In the genomic region with DNA sequence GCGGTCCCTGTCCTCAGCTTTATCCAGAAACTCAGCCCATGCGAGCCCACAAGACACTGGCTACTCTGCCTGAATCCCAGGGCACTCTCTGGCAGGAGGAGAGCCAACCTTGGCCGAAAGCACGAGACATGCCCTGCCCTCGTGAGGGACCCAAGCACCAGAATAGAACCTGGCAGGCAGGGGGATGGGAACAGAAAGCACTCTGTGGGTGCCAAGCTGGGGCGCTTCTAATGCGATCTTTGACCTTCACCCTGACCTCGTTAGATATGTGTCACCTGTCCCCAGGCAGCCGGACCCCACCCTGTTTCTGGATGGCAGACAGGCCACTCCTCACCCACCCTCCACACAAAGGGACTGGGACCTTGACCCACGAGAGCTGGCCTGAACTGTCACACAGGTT, we compare ENCODE assay signal across 19 mouse cellular contexts. TPM values are rescaled to one million over a fixed set of nuclear protein-coding genes. Genes with fewer than 3 reads are reported as not detected.
DNase-seq lines count a peak whose midpoint lies in the region; ATAC-seq lines count a peak whose summit lies in the region.
"Had no signal": no experiment of that assay in that cellular context is flagged by ENCODE, and none has a peak within 500 bp of the region (broad histone marks: within the 10 kb centered on the region; RNA-seq: fewer than 3 reads in every experiment).

No protein-coding gene starts in this region.

- intact Hi-C loops in heart, postnatal 25 days (cut with DNase I): no loop called here

- peak; percentile 23 for ATAC-seq in intestine, embryonic 16.5 days
- no peak for ATAC-seq in forebrain, embryonic 16.5 days
- ATAC-seq: hindbrain, postnatal 0 days had no signal

- H3K4me3 ChIP-seq in intestine, embryonic 16.5 days (ENCODE audit: low read length): no peak overlapping the region
- no peak overlapping the region for H3K4me3 ChIP-seq in forebrain, embryonic 16.5 days (replicated peaks; ENCODE audit: low read length)
- H3K4me3 ChIP-seq: limb, embryonic 12.5 days; lung, embryonic 15.5 days; midbrain, embryonic 12.5 days; neural tube, embryonic 13.5 days had no signal

- no peaks in the 10 kb centered on the region for H3K36me3 ChIP-seq in intestine, embryonic 16.5 days (ENCODE audit: control insufficient read depth, insufficient read depth, low read length)
- no peaks in the 10 kb centered on the region for H3K36me3 ChIP-seq in forebrain, embryonic 16.5 days (ENCODE audit: control insufficient read depth, insufficient read depth)
- H3K36me3 ChIP-seq: limb, embryonic 12.5 days; lung, embryonic 15.5 days; midbrain, embryonic 12.5 days; neural tube, embryonic 13.5 days had no signal

- H3K27me3 ChIP-seq in intestine, embryonic 16.5 days (replicated peaks; ENCODE audit: control insufficient read depth, insufficient read depth, low read length): no peaks in the 10 kb centered on the region
- H3K27me3 ChIP-seq in forebrain, embryonic 16.5 days (replicated peaks; ENCODE audit: control insufficient read depth, insufficient read depth, low read length): no peaks in the 10 kb centered on the region
- H3K27me3 ChIP-seq: limb, embryonic 12.5 days; lung, embryonic 15.5 days; midbrain, embryonic 12.5 days; neural tube, embryonic 13.5 days had no signal

- peaks cover 36% of the 10 kb centered on the region for H3K4me1 ChIP-seq in intestine, embryonic 16.5 days (ENCODE audit: control insufficient read depth, insufficient read depth, low read length)
- H3K4me1 ChIP-seq in forebrain, embryonic 16.5 days (replicated peaks; ENCODE audit: control insufficient read depth, insufficient read depth, low read length): no peaks in the 10 kb centered on the region
- H3K4me1 ChIP-seq: midbrain, embryonic 12.5 days; neural tube, embryonic 13.5 days had no signal

- H3K4me2 ChIP-seq in intestine, embryonic 16.5 days (ENCODE audit: low read depth, low read length): no peak overlapping the region
- H3K4me2 ChIP-seq in forebrain, embryonic 16.5 days (ENCODE audit: low read length): no peak overlapping the region
- H3K4me2 ChIP-seq: limb, embryonic 12.5 days; lung, embryonic 15.5 days; midbrain, embryonic 12.5 days; neural tube, embryonic 13.5 days had no signal

- WGBS in intestine, embryonic 16.5 days: 60% methylated on average over 10 of the region's 10 CpGs
- WGBS in forebrain, embryonic 16.5 days: 78% methylated on average over 10 of the region's 10 CpGs

- no peak overlapping the region for H3K9ac ChIP-seq in intestine, embryonic 16.5 days (ENCODE audit: low read depth, low read length)
- H3K9ac ChIP-seq in forebrain, embryonic 16.5 days (replicated peaks; ENCODE audit: low read depth, low read length): no peak overlapping the region
- H3K9ac ChIP-seq: limb, embryonic 12.5 days; lung, embryonic 15.5 days; midbrain, embryonic 12.5 days; neural tube, embryonic 13.5 days had no signal

- H3K27ac ChIP-seq in intestine, embryonic 16.5 days (ENCODE audit: low read length): peak overlapping the region; percentile 36; the same call in 1 of the 2 replicates
- H3K27ac ChIP-seq in forebrain, embryonic 16.5 days (ENCODE audit: low read length): no peak overlapping the region
- H3K27ac ChIP-seq: hindbrain, postnatal 0 days; limb, embryonic 12.5 days; lung, embryonic 15.5 days; macrophage; midbrain, embryonic 12.5 days; neural tube, embryonic 13.5 days had no signal

- H3K9me3 ChIP-seq in intestine, embryonic 16.5 days (ENCODE audit: control insufficient read depth, low read length): no peaks in the 10 kb centered on the region
- no peaks in the 10 kb centered on the region for H3K9me3 ChIP-seq in forebrain, embryonic 16.5 days (ENCODE audit: control insufficient read depth, low read length)
- H3K9me3 ChIP-seq: limb, embryonic 12.5 days; lung, embryonic 15.5 days; midbrain, embryonic 12.5 days; neural tube, embryonic 13.5 days had no signal

- DNase-seq in heart, adult 8-10 months (ENCODE audit: low spot score): peak; percentile 70
- no peak for DNase-seq in heart, postnatal 25 days (ENCODE audit: low spot score)
- DNase-seq in gastrocnemius, postnatal 10 days: peak; percentile 48
- DNase-seq in gastrocnemius, postnatal 25 days: peak; percentile 45
- DNase-seq in layer of hippocampus, adult 9-10 months (ENCODE audit: low spot score): no peak
- no peak for DNase-seq in right cerebral cortex, adult 18-20 months
- DNase-seq: cerebellum, postnatal 25 days; kidney, adult 9 months; thymus, adult 18-20 months had no signal

RNA-seq across cellular contexts. Expression of a gene that starts 13.9 kb away (rescaled TPM):
- 1 to 10 TPM in 3 of 4 experiments, under 1 TPM in 1; 0.84 to 2.7 (median 1.6) TPM for total RNA-seq in heart, adult 8-10 months (2022)
- total RNA-seq in heart, postnatal 25 days (2021): under 1 TPM; 0.64 to 0.88 TPM
- total RNA-seq in gastrocnemius, postnatal 10 days (2021): 10 to 100 TPM; 47.8 to 59.7 TPM
- total RNA-seq in gastrocnemius, postnatal 25 days (2021): 10 to 100 TPM; 58.1 to 76.7 TPM
- 0.88 and 1.1 TPM in 2 replicates for polyA plus RNA-seq in intestine, embryonic 16.5 days (2015; fragmentation: Nextera tagmentation; extraction: Ambion mirVana)
- polyA plus RNA-seq in forebrain, embryonic 16.5 days (2015; fragmentation: Nextera tagmentation; extraction: Ambion mirVana): 0.29 and 0.34 TPM in 2 replicates
- total RNA-seq: hematopoietic stem cell, adult 5-6 weeks had no signal
- polyA plus RNA-seq: forebrain, embryonic 11.5 days had no signal

RNA-seq across cellular contexts. Expression of a gene that starts 17.6 kb away (rescaled TPM):
- total RNA-seq in heart, adult 8-10 months (2022): under 1 TPM; 0.35 to 0.59 (median 0.39) TPM
- total RNA-seq in heart, postnatal 25 days (2021): under 1 TPM; 0.13 to 0.28 TPM
- total RNA-seq in gastrocnemius, postnatal 10 days (2021): under 1 TPM; 0.09 to 0.23 TPM
- total RNA-seq in gastrocnemius, postnatal 25 days (2021): under 1 TPM in 1 of 2 experiments, not detected in 1; 0.11 TPM
- 6.6 and 7.9 TPM in 2 replicates for polyA plus RNA-seq in intestine, embryonic 16.5 days (2015; fragmentation: Nextera tagmentation; extraction: Ambion mirVana)
- polyA plus RNA-seq in forebrain, embryonic 16.5 days (2015; fragmentation: Nextera tagmentation; extraction: Ambion mirVana): not detected in 2 replicates
- total RNA-seq: hematopoietic stem cell, adult 5-6 weeks had no signal
- polyA plus RNA-seq: forebrain, embryonic 11.5 days; hindbrain, postnatal 0 days; limb, embryonic 12.5 days; macrophage; midbrain, embryonic 12.5 days; neural tube, embryonic 13.5 days had no signal

RNA-seq across cellular contexts. Expression of a gene that starts 59.5 kb away (rescaled TPM):
- total RNA-seq in heart, adult 8-10 months (2022): 1 to 10 TPM; 2.0 to 3.3 (median 2.6) TPM
- 1 to 10 TPM; 2.8 TPM for total RNA-seq in heart, postnatal 25 days (2021)
- under 1 TPM; 0.21 to 0.23 TPM for total RNA-seq in gastrocnemius, postnatal 10 days (2021)
- under 1 TPM; 0.13 to 0.23 TPM for total RNA-seq in gastrocnemius, postnatal 25 days (2021)
- polyA plus RNA-seq in intestine, embryonic 16.5 days (2015; fragmentation: Nextera tagmentation; extraction: Ambion mirVana): 4.3 and 5.2 TPM in 2 replicates
- polyA plus RNA-seq in forebrain, embryonic 16.5 days (2015; fragmentation: Nextera tagmentation; extraction: Ambion mirVana): 0.16 and 0.18 TPM in 2 replicates

Comparison
In these comparisons a context has a peak if more than half of its experiments do, and no peak if none do; other contexts are left out.
1. DNase-seq: peak in heart, adult 8-10 months (single experiment), gastrocnemius, postnatal 10 days (single experiment) and gastrocnemius, postnatal 25 days (single experiment); none in heart, postnatal 25 days (single experiment), layer of hippocampus, adult 9-10 months (single experiment) and right cerebral cortex, adult 18-20 months (single experiment).
2. RNA of a gene that starts 13.9 kb away (total RNA-seq): 58.1 to 76.7 TPM in gastrocnemius, postnatal 25 days and 47.8 to 59.7 TPM in gastrocnemius, postnatal 10 days; 0.84 to 2.7 TPM in heart, adult 8-10 months and 0.64 to 0.88 TPM in heart, postnatal 25 days; every median in the first group is over 10 times any median in the second.